Mouse (Mus musculus) gastrocnemius, postnatal 36 days (tissue): Measurements from ENCODE around the gene Aqp8. TPM values are rescaled to one million over a fixed set of nuclear protein-coding genes. Genes with fewer than 3 reads are reported as not detected.

Experiments
- DNase-seq, 2 experiments: peaks; one replicate each; pipeline ENCODE4 v3.0.0; 2022
- intact Hi-C: fragments of 180-260 bp; cut with DNase I; formaldehyde crosslinking; loops from one replicate; pipeline ENCODE4 v1.15.1; 2025
- total RNA-seq, 2 experiments: library from RNA; stranded (reverse); gene quantifications; 2 replicates each; pipeline ENCODE4 v1.2.3; 2021

Gene Aqp8
- total RNA-seq, 2 experiments from 2014 or later: not detected

DNA sequence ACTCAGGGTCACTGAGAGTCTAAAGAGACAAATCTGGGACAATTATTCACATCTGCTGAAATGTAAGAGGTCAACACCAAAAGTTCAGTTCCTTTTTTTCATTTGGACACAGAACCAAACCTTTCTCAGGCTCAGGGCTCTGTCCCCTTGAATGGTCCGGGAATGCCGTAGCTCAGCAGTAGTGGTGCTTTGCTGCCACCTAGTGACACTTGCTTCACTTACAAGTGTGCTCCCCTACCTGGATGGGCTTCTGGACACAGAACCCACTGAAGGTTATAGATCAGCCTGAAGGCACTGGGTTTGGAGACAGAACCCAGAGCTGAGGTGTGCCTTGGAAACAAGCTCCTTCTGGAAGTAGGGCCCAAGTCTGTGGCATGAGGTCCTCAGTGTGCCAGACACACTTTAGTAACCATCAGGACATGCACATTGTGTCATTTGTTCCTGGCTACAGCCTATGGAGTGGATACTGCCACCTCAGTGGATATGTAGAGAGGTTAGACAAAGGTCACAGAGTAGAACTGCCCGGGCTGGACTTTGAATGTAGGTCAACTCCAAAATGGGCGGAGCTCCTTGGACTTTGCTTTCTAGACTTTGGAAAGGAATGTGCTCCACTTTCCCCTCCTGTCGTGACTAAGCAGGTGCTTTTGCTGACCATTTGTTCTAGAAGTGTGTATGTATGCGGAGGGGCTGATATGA lies 3.7 kb downstream of the Aqp8 start:
- intact Hi-C loops: loop anchor here (1.0 to 10.0 kb wide), 5 partner anchors 67 to 524 kb away; no protein-coding TSS in a partner anchor

DNA sequence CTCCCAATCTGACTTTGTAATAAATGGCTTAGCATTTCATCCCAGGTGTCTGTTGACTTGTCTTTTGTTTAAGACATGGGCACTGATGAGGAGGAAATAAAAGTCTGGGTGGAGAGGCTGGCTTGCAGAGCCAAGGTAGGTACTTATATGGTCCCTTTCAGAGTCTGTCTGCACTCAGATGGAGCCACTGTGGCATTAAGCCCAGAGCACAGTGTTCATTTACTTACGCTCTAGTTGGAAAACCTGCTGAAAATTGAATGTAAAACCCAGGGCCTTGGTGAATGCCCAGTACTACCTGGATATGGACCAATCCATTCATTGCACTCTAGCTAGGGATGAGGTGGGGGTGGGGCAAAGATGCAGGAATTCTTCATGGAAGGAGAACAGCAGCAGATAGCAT lies 5.9 kb downstream of the Aqp8 start:
- no peak for DNase-seq
- intact Hi-C loops: loop anchor here (5.0 to 10.0 kb wide), 3 partner anchors 143 to 526 kb away; no protein-coding TSS in a partner anchor

More for the DNA sequence above, 3.7 kb downstream of the Aqp8 start:
- peak; percentile 40 to 58 for DNase-seq

DNA sequence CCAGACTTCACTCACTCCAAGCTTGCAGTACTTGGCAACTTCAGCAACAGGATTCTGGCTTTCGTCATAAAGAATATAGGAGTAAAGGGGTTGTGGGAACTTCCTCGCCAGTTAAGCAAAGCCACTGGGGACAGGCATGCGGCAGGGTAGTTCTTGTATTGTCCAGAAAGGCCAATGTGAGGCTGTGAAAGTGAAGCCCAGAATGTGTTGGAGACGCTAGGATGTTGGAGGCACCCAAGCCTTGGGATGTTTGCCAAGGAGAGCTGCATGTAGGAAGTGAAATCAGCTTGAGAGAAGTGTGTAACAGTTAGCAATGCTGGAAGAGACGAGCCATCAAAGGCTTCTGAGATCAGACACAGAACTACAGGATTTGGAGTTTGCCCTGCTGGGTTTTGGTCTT lies 25.6 kb downstream of the Aqp8 start:
- no peak for DNase-seq

DNA sequence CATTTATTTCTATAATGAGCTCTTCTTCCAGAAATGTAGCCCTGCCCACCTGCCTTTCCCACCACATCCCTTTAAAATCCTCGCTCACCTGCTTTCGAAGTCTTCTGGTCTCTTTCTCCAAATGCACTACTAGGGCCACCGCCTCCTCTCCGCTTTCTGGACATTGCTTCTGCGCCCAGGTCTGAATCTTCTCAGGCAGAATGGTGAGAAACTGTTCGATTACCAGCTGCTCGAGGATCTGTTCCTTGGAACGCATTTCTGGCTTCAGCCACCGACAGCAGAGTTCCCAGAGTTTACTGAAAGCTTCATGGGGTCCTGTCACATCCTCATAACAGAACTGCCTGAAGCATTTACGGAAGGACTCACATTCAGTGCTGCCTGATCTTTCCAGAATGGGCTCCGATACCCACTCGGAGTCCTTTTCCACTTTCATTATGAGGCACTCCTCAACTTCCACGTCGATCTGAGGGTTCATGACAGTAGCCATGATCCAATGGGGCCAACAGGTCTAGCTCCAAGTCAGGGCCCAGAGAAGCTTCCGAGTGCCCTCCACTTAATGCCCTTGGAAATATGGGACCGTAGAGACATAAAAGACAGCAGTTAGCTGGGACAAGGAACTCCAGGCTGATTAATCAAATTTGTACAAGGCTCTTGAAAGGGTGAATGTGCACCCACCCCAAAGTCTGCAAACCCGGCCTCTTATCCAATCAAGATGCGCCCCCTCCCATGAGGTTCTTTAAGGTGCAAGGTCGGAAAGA lies 37.6 kb downstream of the Aqp8 start:
- intact Hi-C loops: loop anchor here (10.0 kb wide), 1 partner anchor 1755 kb away; no protein-coding TSS in a partner anchor
- no peak for DNase-seq

More for the DNA sequence above, 25.6 kb downstream of the Aqp8 start:
- intact Hi-C loops: no loop called here

DNA sequence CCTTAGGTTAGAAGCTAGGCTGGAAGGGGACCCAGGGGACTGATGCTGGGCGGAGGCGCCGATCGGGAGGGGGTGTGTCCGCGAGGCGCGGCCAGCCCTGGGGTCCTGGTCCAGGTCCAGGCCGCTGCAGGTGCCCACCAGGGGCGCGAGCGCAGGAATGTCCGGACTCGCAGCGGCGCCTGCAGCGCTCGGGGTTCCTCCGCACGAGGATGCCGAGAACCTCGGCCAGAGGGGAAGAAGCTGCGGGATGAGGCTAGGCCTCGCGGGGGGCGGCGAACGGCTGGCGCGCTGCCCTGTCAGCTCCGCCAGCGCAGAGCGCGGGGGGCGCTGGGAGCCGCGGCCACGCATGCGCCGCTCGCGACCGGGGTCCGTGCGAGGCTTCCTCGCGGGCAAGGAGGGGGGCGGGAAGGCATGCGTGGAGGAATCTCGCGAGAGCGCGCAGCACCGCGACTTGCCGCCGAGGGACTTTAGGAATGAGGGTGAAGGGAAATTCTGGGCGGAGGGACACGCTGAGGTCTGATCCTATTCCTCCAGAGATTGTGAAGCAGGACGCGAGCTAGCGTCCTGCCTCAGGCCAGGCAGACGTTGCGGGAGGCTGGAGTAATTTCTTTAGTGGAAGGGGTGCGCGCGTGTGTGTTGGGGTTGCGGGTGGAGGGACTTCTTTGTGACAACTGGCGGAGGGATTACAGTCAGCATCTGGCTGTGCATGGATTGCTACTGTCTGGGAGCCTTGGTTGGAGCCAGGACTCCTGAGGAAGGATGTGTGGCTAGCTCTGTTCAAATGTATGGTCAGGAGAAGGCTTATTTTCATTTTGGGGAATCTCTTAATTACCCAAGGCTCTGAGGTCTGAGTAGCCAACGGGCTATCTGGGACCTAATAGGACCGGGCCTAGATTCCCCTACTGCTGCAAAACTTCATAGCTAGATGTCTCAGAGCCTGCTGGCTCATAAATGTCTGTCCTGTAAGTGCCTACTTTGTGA lies 38.4 kb downstream of the Aqp8 start, which contains the start of gene Zkscan2:
Gene Zkscan2 (minus strand): TSS at position 211 of the 981 bp plus-strand sequence.
- peak; percentile 18 to 20 for DNase-seq
- intact Hi-C loops: no loop called here

DNA sequence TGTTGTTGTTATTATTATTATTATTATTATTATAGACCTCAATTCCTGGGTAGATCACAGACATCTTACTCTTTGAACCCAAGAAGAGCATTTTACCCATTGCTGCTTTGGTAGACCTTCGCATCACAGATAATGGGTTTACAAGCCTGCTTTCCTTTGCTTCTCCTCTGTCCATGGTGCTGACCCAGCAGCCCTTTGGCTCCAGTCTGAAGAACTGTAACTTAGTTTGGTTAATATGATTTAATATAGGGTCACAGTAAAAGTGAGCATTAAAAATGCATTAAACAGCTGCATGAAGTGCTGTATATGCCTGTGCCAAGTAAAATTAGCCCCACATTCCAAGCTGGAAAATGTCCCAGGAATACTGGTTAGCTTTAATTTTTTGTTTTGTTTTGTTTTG lies 41.3 kb downstream of the Aqp8 start:
- peak in 1 of 2 experiments; percentile 14 for DNase-seq
- intact Hi-C loops: no loop called here

DNA sequence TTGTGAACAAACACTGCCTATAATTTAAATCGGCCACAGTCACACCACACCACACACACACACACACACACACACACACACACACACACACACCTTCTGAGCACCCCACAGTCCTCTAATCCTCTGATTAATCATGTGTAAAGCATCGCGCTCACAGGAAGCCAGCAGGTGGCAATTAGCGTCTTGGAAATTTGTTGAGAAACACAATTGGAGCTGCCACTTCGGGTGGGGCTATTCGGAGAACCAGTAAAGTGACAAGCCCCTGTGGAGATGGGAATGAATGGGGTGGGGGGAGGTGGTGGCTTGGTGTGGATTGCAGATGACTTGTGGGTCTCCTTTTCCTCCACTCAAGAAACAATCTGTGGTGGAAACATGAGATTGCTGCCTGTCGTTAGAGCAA lies 45.9 kb downstream of the Aqp8 start:
- DNase-seq: no peak
- intact Hi-C loops: no loop called here

Other genes with a start within 250 kb of the Aqp8 start
- not detected for gene Slc5a11, start 247.5 kb upstream of the Aqp8 start, total RNA-seq
- gene Lcmt1, start 92.5 kb upstream of the Aqp8 start, total RNA-seq: 10 to 100 TPM; 23.0 to 29.8 TPM
- gene Arhgap17, start 92.4 kb upstream of the Aqp8 start, total RNA-seq: 10 to 100 TPM; 13.5 to 15.9 TPM
- under 1 TPM in 1 of 2 experiments, not detected in 1; 0.13 TPM for gene Zkscan2, start 38.2 kb downstream of the Aqp8 start, total RNA-seq